Mouse (Mus musculus): ENCODE measurements around the gene Pygm. TPM values are rescaled to one million over a fixed set of nuclear protein-coding genes. Genes with fewer than 3 reads are reported as not detected.

The Pygm gene
- polyA plus RNA-seq, 1 experiment from 2014 or later, result 6.2 TPM

DNA sequence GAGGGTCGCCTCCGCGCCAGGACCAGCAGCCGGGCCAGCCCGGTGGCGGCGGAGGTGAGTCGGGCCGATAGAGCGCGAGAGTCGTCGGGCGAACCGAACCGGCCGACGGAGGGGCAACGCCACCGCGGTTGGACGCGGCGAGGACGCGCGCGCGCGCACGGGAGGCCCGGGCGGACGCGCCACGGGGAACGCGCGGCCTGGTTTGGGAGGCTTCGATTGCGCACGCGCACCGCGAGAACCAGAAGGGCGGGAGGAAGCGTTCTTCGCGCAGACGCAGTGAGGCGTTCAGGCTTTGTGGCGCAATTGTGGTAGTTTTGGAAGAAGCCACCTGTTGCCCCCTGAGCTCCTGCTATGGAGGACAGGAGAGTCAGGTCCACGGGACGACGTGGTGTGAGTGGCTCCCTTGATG, 19.9 kb upstream of the Pygm start:
- Histone ChIP-seq H3K27ac (ENCODE audit: low read depth) (peak overlapping the region; percentile 98), H3K9ac (ENCODE audit: low read length) (peak overlapping the region; percentile 99), H3K4me1 (replicated peaks; ENCODE audit: control insufficient read depth, insufficient read depth, low read length) (peaks cover 14% of the 10 kb centered on the region), H3K27me3 (replicated peaks; ENCODE audit: control insufficient read depth, insufficient read depth, low read length) (no peaks in the 10 kb centered on the region), H3K9me3 (ENCODE audit: control insufficient read depth, low read length) (no peaks in the 10 kb centered on the region), H3K36me3 (ENCODE audit: control insufficient read depth, insufficient read depth, low read length) (peaks cover 53% of the 10 kb centered on the region), H3K4me2 (ENCODE audit: low read length) (peak overlapping the region; percentile 60), H3K4me3 (ENCODE audit: low read depth, low read length) (peak overlapping the region; percentile 93)
- ATAC-seq (replicated peaks; ENCODE audit: low FRiP score, low TSS enrichment, low read depth) (no peak; the same call in 1 of the 2 replicates), DNase-seq (ENCODE audit: low spot score) (peak; percentile 89)
- WGBS, result 0% methylated on average over 55 of the region's 55 CpGs

DNA sequence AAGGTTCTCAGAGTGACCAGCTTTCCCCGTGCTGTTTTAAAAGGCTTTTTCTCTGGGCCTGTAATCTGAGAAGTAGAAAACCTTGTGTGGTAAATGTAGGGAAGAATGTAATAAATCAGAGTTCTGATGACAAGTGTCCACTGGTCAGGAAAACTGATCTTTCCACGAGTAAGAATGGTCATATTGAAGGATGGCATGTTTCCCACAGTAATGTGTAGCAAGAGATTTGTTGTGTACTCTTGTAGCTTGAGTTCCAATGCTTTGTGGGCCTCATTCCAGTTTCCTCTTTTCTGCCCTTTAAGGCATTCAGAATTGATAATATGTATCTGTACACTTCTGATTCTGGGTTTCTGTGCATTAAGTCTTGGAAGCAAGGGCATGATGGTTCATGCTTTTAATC, 19.4 kb upstream of the Pygm start:
- no peak for ATAC-seq (replicated peaks; ENCODE audit: low FRiP score, low TSS enrichment, low read depth)
- H3K36me3 ChIP-seq (ENCODE audit: control insufficient read depth, insufficient read depth, low read length), result peaks cover 58% of the 10 kb centered on the region

DNA sequence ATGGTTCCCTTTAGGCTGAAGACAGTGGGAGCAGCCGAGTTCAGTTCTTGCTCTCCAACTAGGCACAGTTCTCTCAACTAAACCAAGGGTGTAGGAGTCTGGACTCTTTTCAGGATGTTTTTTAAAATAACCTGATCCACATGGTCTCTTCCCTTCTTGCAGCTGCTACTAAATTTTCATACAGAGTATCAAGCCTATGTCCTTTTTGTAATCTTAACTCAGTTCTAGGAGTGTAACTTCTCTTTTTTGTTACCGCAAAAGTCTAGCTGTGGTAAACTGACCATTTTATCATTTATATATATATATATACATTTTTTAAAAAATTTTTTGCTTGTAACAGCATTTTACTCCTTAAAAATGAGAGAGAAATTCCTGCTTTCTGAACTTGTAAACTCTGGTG, 14.0 kb upstream of the Pygm start:
- Histone ChIP-seq H3K27me3 (replicated peaks; ENCODE audit: control insufficient read depth, insufficient read depth, low read length) (no peaks in the 10 kb centered on the region), H3K36me3 (ENCODE audit: control insufficient read depth, insufficient read depth, low read length) (peaks cover 98% of the 10 kb centered on the region), H3K9me3 (ENCODE audit: control insufficient read depth, low read length) (no peaks in the 10 kb centered on the region), H3K4me3 (ENCODE audit: low read depth, low read length) (no peak overlapping the region), H3K4me1 (replicated peaks; ENCODE audit: control insufficient read depth, insufficient read depth, low read length) (peaks cover 10% of the 10 kb centered on the region), H3K4me2 (ENCODE audit: low read length) (no peak overlapping the region), H3K9ac (ENCODE audit: low read length) (no peak overlapping the region), H3K27ac (ENCODE audit: low read depth) (no peak overlapping the region)
- no peak for ATAC-seq (replicated peaks; ENCODE audit: low FRiP score, low TSS enrichment, low read depth)
- WGBS, result 87% methylated on average over 2 of the region's 2 CpGs
- DNase-seq (ENCODE audit: low spot score), result no peak

More for the DNA sequence above, 19.4 kb upstream of the Pygm start:
- Histone ChIP-seq H3K4me1 (replicated peaks; ENCODE audit: control insufficient read depth, insufficient read depth, low read length) (peaks cover 14% of the 10 kb centered on the region), H3K27ac (ENCODE audit: low read depth) (no peak overlapping the region), H3K27me3 (replicated peaks; ENCODE audit: control insufficient read depth, insufficient read depth, low read length) (no peaks in the 10 kb centered on the region), H3K4me3 (ENCODE audit: low read depth, low read length) (peak overlapping the region; percentile 93), H3K9me3 (ENCODE audit: control insufficient read depth, low read length) (no peaks in the 10 kb centered on the region), H3K4me2 (ENCODE audit: low read length) (peak overlapping the region; percentile 60), H3K9ac (ENCODE audit: low read length) (peak overlapping the region; percentile 99)
- DNase-seq (ENCODE audit: low spot score), result no peak
- 1% methylated on average over 2 of the region's 2 CpGs for WGBS

DNA sequence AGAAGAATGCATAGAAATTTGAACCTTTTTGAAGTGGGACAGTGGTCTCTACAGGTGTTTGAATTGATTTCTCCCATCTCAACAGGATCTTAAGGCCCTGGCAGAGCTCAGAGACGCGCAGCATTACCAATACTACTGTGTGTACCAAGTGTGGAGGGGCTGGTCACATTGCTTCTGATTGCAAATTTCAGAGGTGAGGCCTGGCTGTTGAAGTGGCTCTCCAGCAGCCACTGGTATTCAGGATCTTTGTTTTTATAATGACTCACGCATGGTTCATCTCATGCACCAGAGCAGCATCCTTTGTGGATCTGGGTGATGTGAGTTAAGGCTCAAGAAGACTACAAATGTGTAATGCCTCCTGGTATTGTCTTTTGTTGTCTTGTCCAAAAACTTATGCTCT, 11.8 kb upstream of the Pygm start:
- no peak overlapping the region for H3K27ac ChIP-seq (ENCODE audit: low read depth)
- no peaks in the 10 kb centered on the region for H3K9me3 ChIP-seq (ENCODE audit: control insufficient read depth, low read length)
- WGBS, result 95% methylated on average over 3 of the region's 3 CpGs
- no peak overlapping the region for H3K4me3 ChIP-seq (ENCODE audit: low read depth, low read length)
- H3K4me2 ChIP-seq (ENCODE audit: low read length), result no peak overlapping the region
- no peaks in the 10 kb centered on the region for H3K27me3 ChIP-seq (replicated peaks; ENCODE audit: control insufficient read depth, insufficient read depth, low read length)
- DNase-seq (ENCODE audit: low spot score), result no peak
- ATAC-seq (replicated peaks; ENCODE audit: low FRiP score, low TSS enrichment, low read depth), result no peak
- no peaks in the 10 kb centered on the region for H3K4me1 ChIP-seq (replicated peaks; ENCODE audit: control insufficient read depth, insufficient read depth, low read length)
- peaks cover 100% of the 10 kb centered on the region for H3K36me3 ChIP-seq (ENCODE audit: control insufficient read depth, insufficient read depth, low read length)
- no peak overlapping the region for H3K9ac ChIP-seq (ENCODE audit: low read length)

DNA sequence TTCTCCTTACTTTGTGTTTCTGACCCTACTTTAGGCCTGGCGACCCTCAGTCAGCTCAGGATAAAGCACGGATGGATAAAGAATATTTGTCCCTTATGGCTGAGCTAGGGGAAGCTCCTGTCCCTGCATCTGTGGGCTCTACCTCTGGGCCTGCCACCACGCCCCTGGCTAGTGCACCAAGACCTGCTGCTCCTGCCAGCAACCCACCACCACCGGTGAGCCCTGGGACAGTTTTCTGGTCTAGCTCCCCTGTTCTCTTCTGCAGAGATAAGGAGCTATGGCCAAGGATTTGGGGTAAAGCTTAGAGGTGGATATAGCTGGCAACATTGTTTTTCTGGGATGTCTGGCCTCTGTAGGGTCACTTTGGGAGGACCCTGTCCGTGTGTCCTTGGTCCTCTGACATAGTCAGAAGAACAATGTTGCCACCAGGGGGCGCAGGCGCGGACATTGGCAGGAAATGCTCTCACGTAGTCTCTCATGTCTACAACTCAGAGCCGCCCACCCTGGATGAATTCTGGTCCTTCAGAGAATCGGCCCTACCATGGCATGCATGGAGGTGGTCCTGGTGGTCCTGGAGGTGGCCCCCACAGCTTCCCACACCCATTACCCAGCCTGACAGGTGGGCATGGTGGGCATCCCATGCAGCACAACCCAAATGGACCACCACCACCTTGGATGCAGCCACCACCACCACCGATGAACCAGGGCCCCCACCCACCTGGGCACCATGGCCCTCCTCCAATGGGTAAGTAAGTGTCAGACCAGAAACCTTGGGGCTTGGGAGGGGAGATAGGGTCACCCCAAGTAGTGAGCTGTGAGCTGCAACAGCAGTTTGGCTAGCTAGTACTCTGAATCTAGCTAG, 10.4 kb upstream of the Pygm start:
- Histone ChIP-seq H3K27ac (ENCODE audit: low read depth) (no peak overlapping the region), H3K4me3 (ENCODE audit: low read depth, low read length) (no peak overlapping the region), H3K4me1 (replicated peaks; ENCODE audit: control insufficient read depth, insufficient read depth, low read length) (no peaks in the 10 kb centered on the region), H3K36me3 (ENCODE audit: control insufficient read depth, insufficient read depth, low read length) (peaks cover 99% of the 10 kb centered on the region), H3K4me2 (ENCODE audit: low read length) (no peak overlapping the region), H3K9ac (ENCODE audit: low read length) (no peak overlapping the region), H3K27me3 (replicated peaks; ENCODE audit: control insufficient read depth, insufficient read depth, low read length) (no peaks in the 10 kb centered on the region), H3K9me3 (ENCODE audit: control insufficient read depth, low read length) (no peaks in the 10 kb centered on the region)
- ATAC-seq (replicated peaks; ENCODE audit: low FRiP score, low TSS enrichment, low read depth), result no peak
- WGBS, result 73% methylated on average over 12 of the region's 12 CpGs
- DNase-seq (ENCODE audit: low spot score), result peak; percentile 91

DNA sequence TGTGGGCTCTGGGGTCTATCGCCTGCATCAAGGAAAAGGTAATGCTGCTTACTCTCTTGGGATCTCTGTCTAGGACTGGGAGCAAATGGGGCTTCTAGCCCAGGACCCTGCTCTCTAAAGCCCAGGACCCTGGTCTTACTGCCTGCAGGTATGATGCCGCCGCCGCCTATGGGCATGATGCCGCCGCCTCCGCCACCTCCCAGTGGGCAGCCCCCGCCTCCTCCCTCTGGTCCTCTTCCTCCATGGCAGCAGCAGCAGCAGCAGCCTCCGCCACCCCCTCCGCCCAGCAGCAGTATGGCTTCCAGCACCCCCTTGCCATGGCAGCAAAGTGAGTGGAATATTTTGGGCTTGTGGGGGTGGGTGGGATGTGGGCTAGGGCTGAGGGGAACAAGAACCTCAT, 9.6 kb upstream of the Pygm start:
- ATAC-seq (replicated peaks; ENCODE audit: low FRiP score, low TSS enrichment, low read depth) (no peak), DNase-seq (ENCODE audit: low spot score) (no peak)
- Histone ChIP-seq H3K9ac (ENCODE audit: low read length) (no peak overlapping the region), H3K36me3 (ENCODE audit: control insufficient read depth, insufficient read depth, low read length) (peaks cover 99% of the 10 kb centered on the region), H3K4me3 (ENCODE audit: low read depth, low read length) (no peak overlapping the region), H3K4me1 (replicated peaks; ENCODE audit: control insufficient read depth, insufficient read depth, low read length) (no peaks in the 10 kb centered on the region), H3K9me3 (ENCODE audit: control insufficient read depth, low read length) (no peaks in the 10 kb centered on the region), H3K27me3 (replicated peaks; ENCODE audit: control insufficient read depth, insufficient read depth, low read length) (no peaks in the 10 kb centered on the region), H3K27ac (ENCODE audit: low read depth) (no peak overlapping the region), H3K4me2 (ENCODE audit: low read length) (no peak overlapping the region)
- WGBS, result 97% methylated on average over 10 of the region's 10 CpGs

DNA sequence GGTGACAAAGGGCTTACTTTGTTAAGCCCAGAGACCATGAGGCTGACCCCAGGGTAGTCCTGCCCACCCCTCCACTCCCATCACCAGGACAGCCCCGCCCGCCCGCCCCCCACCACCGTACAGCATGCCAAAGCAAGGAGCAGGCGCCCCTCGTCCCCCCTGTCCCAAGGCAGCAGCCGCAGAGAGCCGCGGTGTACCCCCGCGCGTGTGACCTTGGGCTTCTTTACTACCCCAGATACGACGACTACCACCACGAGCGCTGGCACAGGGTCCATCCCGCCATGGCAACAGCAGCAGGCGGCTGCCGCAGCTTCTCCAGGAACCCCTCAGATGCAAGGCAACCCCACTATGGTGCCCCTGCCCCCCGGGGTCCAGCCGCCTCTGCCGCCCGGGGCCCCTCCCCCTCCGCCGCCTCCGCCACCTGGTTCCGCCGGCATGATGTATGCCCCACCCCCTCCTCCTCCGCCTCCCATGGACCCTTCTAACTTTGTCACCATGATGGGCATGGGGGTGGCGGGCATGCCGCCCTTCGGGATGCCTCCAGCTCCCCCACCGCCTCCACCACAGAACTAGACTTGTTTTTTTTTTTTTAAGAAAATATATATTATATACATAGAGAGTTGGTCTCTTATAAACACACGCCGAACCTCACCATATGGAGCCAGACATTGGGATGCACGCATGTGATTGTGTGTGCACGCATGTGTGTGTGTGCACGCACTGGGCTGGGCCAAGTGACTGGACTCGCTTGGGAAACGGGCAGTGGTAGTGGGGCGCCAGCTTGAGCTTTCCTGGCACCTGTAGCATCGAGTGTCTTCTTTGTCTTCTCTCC, 8.6 kb upstream of the Pygm start:
- H3K4me1 ChIP-seq (replicated peaks; ENCODE audit: control insufficient read depth, insufficient read depth, low read length), result no peaks in the 10 kb centered on the region
- 94% methylated on average over 42 of the region's 42 CpGs for WGBS
- ATAC-seq (replicated peaks; ENCODE audit: low FRiP score, low TSS enrichment, low read depth) (no peak), DNase-seq (ENCODE audit: low spot score) (no peak)
- no peak overlapping the region for H3K27ac ChIP-seq (ENCODE audit: low read depth)
- no peaks in the 10 kb centered on the region for H3K27me3 ChIP-seq (replicated peaks; ENCODE audit: control insufficient read depth, insufficient read depth, low read length)
- no peak overlapping the region for H3K4me3 ChIP-seq (ENCODE audit: low read depth, low read length)
- H3K4me2 ChIP-seq (ENCODE audit: low read length), result no peak overlapping the region
- no peaks in the 10 kb centered on the region for H3K9me3 ChIP-seq (ENCODE audit: control insufficient read depth, low read length)
- peaks cover 89% of the 10 kb centered on the region for H3K36me3 ChIP-seq (ENCODE audit: control insufficient read depth, insufficient read depth, low read length)
- no peak overlapping the region for H3K9ac ChIP-seq (ENCODE audit: low read length)

DNA sequence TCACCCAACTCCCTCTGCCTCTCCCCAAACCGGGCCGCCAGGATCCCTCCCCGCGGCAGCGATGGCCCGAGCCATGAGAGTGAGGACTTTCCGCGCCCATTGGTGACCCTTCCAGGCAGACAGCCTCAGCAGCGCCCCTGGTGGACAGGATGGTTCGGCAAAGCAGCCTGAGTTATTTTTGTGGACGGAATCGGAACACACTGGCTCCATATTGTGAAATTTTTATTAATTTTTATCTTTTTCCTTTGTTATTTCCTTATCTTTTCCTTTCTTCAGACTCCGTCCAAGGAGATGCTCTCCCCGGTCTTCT, 8.0 kb upstream of the Pygm start:
- Histone ChIP-seq H3K9me3 (ENCODE audit: control insufficient read depth, low read length) (no peaks in the 10 kb centered on the region), H3K9ac (ENCODE audit: low read length) (no peak overlapping the region), H3K4me1 (replicated peaks; ENCODE audit: control insufficient read depth, insufficient read depth, low read length) (no peaks in the 10 kb centered on the region), H3K4me3 (ENCODE audit: low read depth, low read length) (no peak overlapping the region), H3K4me2 (ENCODE audit: low read length) (no peak overlapping the region), H3K27ac (ENCODE audit: low read depth) (no peak overlapping the region), H3K27me3 (replicated peaks; ENCODE audit: control insufficient read depth, insufficient read depth, low read length) (no peaks in the 10 kb centered on the region), H3K36me3 (ENCODE audit: control insufficient read depth, insufficient read depth, low read length) (peaks cover 83% of the 10 kb centered on the region)
- WGBS, result 83% methylated on average over 14 of the region's 14 CpGs
- ATAC-seq (replicated peaks; ENCODE audit: low FRiP score, low TSS enrichment, low read depth), result no peak
- peak; percentile 83 for DNase-seq (ENCODE audit: low spot score)
